Mouse (Mus musculus) erythroblast, embryonic 14.5 days (primary cell): ENCODE data around the gene Lca5l.

Experiments
- GATA1 ChIP-seq: IDR thresholded peaks from 2 replicates; pipeline ENCODE4 v1.6.1; 2012; ENCODE audit warnings: low read length, inconsistent platforms, mixed read lengths
- TAL1 ChIP-seq: IDR thresholded peaks from 3 replicates; pipeline ENCODE4 v1.6.1; 2012; ENCODE audit warnings: low read length, inconsistent platforms, mixed read lengths

DNA sequence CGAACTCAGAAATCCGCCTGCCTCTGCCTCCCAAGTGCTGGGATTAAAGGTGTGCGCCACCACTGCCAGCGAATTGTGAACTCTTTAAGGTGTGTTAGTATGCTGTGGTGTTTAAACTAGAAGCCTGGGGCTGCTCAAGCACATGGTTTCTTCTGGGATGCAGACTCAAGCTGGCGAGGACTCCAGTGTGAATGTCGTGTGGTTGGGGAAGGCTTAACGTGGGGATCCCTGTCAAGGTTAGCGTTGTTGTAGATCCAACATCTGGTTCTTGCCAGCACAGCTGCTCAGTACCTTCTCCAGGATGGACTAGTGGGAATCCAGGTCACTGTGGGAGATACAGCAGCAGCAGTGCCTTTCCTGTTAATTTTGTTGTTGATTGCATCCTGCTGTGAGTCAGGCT is 39.9 kb upstream of the Lca5l start:
- TF ChIP-seq TAL1 (no peak), GATA1 (no peak)
